Mouse (Mus musculus) hematopoietic multipotent progenitor cell, adult 10-12 weeks (in vitro differentiated cells): ENCODE measurements around the gene Ptrh2. TPM values are rescaled to one million over a fixed set of nuclear protein-coding genes. Genes with fewer than 3 reads are reported as not detected.

Source experiments
- polyA plus RNA-seq: library from polyadenylated mRNA; stranded (reverse); fragments of >175 nt; gene quantifications from 2 replicates; pipeline ENCODE4 v1.2.3, GENCODE M21; 2012; ENCODE audit warnings: low replicate concordance

Ptrh2 gene
- 0.27 and 0.94 TPM in 2 replicates for polyA plus RNA-seq

DNA sequence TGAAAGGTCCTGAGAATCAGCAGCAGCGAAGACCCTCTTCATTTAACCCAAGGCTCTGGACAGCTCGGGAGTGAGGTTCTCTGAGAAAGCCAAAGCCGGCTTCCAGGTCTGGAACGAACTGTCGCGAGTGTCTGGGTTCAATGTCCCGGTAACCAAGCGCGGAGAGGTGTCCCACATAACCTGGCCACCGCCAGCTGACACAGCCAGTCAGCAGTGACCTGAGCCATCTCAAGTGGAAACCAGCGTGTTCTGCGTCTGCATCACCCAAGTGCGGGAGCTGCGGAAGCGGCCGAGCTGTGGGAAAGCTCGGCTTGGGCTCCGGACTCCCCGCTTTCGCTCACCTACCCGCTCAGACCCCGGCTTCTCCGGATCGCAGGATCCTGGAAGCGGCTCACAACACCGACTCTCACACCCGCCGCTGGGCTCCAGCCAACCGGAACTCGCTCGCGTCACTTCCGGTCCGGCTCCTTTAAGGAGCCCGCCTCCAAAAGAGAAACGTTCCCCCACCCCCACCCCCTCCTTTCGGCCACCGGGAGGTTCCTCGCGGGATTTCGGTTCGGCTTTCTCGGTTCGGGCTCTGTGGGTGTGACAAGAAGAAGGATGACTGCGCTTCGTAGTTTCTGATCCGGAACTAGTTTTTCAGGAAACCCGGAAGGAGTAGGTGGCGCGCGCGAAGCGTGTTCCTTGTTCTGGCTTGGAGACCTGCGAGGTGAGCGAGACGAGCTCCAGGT lies at the start of gene Ptrh2, which contains the start of gene Vmp1:
Gene Ptrh2, plus strand, starts transcription at position 591 of the 731 bp plus-strand sequence.
Gene Vmp1, minus strand, starts transcription at position 442 of the 731 bp plus-strand sequence.

Other genes with a start within 250 kb of the Ptrh2 start
- 9.9 and 15.2 TPM in 2 replicates for gene Rnft1, start 199.3 kb upstream of the Ptrh2 start, polyA plus RNA-seq
- gene Rps6kb1, start 139.2 kb upstream of the Ptrh2 start, polyA plus RNA-seq = 6.8 and 21.1 TPM in 2 replicates
- 0.36 and 0.42 TPM in 2 replicates for gene Tubd1, start 139.0 kb upstream of the Ptrh2 start, polyA plus RNA-seq
- 2.9 and 13.3 TPM in 2 replicates for gene Vmp1, start 149 bp upstream of the Ptrh2 start, polyA plus RNA-seq
- gene Cltc, start 73.6 kb downstream of the Ptrh2 start, polyA plus RNA-seq = 52.5 and 74.1 TPM in 2 replicates
- 7.3 and 8.0 TPM in 2 replicates for gene Dhx40, start 123.8 kb downstream of the Ptrh2 start, polyA plus RNA-seq